Mouse (Mus musculus) forebrain, embryonic 11.5 days (tissue): Measurements from ENCODE around the gene Gm13278. TPM values are rescaled to one million over a fixed set of nuclear protein-coding genes. Genes with fewer than 3 reads are reported as not detected.
"Not testable (repeated sequence)": the region's sequence is repeated elsewhere in the genome, so short reads cannot be mapped to it uniquely, and the experiment has no call there.

Experiments used
- ATAC-seq: fragments of 200-750 bp; cut with Nextera tagmentation; replicated peaks from 2 replicates; pipeline ENCODE4 v1.8.0; 2017; ENCODE audit warnings: moderate TSS enrichment; ENCODE audit not compliant: low FRiP score
- DNase-seq: peaks from one replicate; pipeline ENCODE4 v3.0.0-alpha.2; 2017; ENCODE audit warnings: low spot score
- H3K27ac ChIP-seq: fragments of 300-500 bp; sonication (generic); 2 replicates; pipeline ENCODE4 v1.5.1; 2014; ENCODE audit warnings: low read depth, low read length
- H3K27me3 ChIP-seq: fragments of 300-500 bp; sonication (generic); 2 replicates; pipeline ENCODE4 v1.6.1; 2014; ENCODE audit warnings: mild to moderate bottlenecking, low read length, mixed read lengths; ENCODE audit not compliant: control insufficient read depth, insufficient read depth
- H3K36me3 ChIP-seq: fragments of 300-500 bp; sonication (generic); 2 replicates; pipeline ENCODE4 v1.6.1; 2014; ENCODE audit warnings: mild to moderate bottlenecking, low read length, moderate library complexity, mixed read lengths; ENCODE audit not compliant: control insufficient read depth, insufficient read depth
- H3K4me1 ChIP-seq: fragments of 300-500 bp; sonication (generic); replicated peaks from 2 replicates; pipeline ENCODE4 v1.6.1; 2014; ENCODE audit warnings: low read length, mixed read lengths; ENCODE audit not compliant: control insufficient read depth, insufficient read depth
- H3K4me2 ChIP-seq: fragments of 300-500 bp; sonication (generic); 2 replicates; pipeline ENCODE4 v1.6.1; 2014; ENCODE audit warnings: low read depth, mild to moderate bottlenecking, low read length, moderate library complexity, mixed read lengths; ENCODE audit not compliant: severe bottlenecking
- H3K4me3 ChIP-seq: fragments of 300-500 bp; sonication (generic); 2 replicates; pipeline ENCODE4 v1.5.1; 2014; ENCODE audit warnings: low read depth, low read length
- H3K9ac ChIP-seq: fragments of 300-500 bp; sonication (generic); 2 replicates; pipeline ENCODE4 v1.6.1; 2014; ENCODE audit warnings: low read length
- H3K9me3 ChIP-seq: fragments of 300-500 bp; sonication (generic); 2 replicates; pipeline ENCODE4 v1.6.1; 2016; ENCODE audit warnings: low read length, mixed read lengths; ENCODE audit not compliant: control insufficient read depth
- WGBS: fragments of 180-500 bp; shearing (Covaris S2); extraction: QIAGEN DNeasy Blood & Tissue Kit; methylation state at CpG from one replicate; pipeline ENCODE4 v1.1.7; 2014; 5-methylcytosine and 5-hydroxymethylcytosine counted together
- polyA plus RNA-seq: library from polyadenylated mRNA; unstranded; fragments of >200 nt; fragmentation: Nextera tagmentation; extraction: Ambion mirVana; gene quantifications from 2 replicates; pipeline ENCODE4 v1.2.1, GENCODE M21; 2014

Gene Gm13278
- polyA plus RNA-seq, 1 experiment from 2014 or later = not detected

DNA sequence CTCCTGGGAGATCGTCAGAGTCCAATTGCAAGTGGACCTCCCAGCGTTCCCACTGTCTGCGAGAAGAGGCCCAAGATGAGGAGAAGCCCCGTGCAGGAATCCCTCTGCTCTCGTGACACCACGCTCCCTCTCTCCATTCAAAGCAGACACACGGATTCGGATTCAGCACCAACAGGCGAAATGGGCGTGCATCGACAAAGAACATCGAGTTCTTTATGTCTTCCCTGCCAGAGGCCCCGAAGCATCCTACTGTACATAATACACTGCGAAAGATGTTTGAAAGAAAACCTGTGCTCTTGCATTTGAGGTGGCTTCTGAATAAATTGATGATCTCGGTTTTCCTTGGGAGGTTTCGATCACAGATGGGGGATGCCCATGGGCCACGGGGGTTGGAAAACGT lies 11.0 kb upstream of the Gm13278 start:
- not testable (repeated sequence) for DNase-seq, ATAC-seq, H3K36me3 ChIP-seq, H3K4me2 ChIP-seq, H3K4me3 ChIP-seq, H3K27ac ChIP-seq, H3K27me3 ChIP-seq, H3K9ac ChIP-seq, H3K4me1 ChIP-seq, H3K9me3 ChIP-seq
- WGBS = 48% methylated on average over 12 of the region's 18 CpGs

DNA sequence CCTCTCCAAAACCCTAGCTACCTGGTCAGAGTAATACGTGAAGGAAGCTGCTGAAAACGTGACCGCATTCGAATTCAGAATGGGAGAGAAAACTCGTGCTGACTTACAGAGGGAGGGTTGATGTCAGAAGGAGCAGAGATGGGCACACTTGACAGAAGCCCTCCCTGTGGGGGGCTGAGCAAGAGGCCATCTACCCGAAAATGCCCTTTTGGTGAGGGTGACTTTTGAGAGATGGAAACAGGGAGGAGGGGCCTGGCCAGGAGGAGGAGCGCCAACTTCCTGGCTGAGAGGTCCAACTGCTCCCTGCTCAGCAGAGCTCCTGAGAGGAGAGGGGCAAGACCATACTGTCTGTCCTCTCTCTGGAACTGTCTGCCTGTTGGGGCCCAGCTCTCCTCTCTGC lies 9.5 kb upstream of the Gm13278 start, which contains the start of gene Ifnz:
Gene Ifnz, plus strand, starts transcription at position 301 of the 400 bp plus-strand sequence.
- H3K4me2 ChIP-seq, H3K9me3 ChIP-seq, H3K36me3 ChIP-seq, ATAC-seq, H3K27ac ChIP-seq, DNase-seq, H3K4me3 ChIP-seq, H3K4me1 ChIP-seq, H3K27me3 ChIP-seq, H3K9ac ChIP-seq: not testable (repeated sequence)
- 29% methylated on average over 4 of the region's 7 CpGs for WGBS

DNA sequence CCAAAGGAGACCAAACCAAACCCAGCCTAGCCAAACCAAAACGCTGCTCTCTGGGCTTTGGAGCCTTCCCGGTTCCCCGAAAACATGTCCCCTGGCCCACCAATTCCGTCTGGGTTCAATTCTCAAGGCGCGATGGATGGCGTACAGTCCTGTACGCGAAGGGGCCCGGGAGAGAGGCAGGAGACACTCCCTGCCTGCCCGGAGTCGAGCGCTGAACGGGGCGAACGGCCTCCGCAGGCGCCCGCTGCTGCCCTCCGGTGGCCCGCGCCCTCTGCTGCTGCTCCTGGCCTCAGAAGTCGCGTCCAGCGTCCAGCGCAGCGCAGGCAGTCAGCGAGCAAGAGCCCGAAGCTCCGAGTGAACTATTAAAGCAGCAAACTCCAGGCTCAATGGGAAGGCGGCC lies 9.0 kb upstream of the Gm13278 start:
- not testable (repeated sequence) for H3K4me1 ChIP-seq, DNase-seq, H3K4me3 ChIP-seq, H3K27me3 ChIP-seq, ATAC-seq, H3K4me2 ChIP-seq, H3K27ac ChIP-seq, H3K9me3 ChIP-seq, H3K9ac ChIP-seq, H3K36me3 ChIP-seq
- WGBS = 0% methylated on average over 12 of the region's 31 CpGs

DNA sequence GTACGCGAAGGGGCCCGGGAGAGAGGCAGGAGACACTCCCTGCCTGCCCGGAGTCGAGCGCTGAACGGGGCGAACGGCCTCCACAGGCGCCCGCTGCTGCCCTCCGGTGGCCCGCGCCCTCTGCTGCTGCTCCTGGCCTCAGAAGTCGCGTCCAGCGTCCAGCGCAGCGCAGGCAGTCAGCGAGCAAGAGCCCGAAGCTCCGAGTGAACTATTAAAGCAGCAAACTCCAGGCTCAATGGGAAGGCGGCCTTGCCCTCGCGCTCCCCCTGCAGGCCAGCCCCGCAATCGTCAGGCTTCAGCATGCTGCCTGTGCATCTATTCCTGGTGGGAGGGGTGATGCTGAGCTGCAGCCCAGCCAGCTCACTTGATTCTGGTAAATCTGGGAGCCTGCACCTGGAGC lies 5.9 kb upstream of the Gm13278 start, which contains the start of gene Gm13276:
Gene Gm13276, plus strand, starts transcription at position 301 of the 400 bp plus-strand sequence.
- not testable (repeated sequence) for H3K9me3 ChIP-seq, H3K36me3 ChIP-seq, H3K4me2 ChIP-seq, H3K4me1 ChIP-seq, DNase-seq, H3K27me3 ChIP-seq, H3K9ac ChIP-seq, ATAC-seq, H3K4me3 ChIP-seq, H3K27ac ChIP-seq
- no CpG with 5 or more reads among the region's 27 CpGs for WGBS

DNA sequence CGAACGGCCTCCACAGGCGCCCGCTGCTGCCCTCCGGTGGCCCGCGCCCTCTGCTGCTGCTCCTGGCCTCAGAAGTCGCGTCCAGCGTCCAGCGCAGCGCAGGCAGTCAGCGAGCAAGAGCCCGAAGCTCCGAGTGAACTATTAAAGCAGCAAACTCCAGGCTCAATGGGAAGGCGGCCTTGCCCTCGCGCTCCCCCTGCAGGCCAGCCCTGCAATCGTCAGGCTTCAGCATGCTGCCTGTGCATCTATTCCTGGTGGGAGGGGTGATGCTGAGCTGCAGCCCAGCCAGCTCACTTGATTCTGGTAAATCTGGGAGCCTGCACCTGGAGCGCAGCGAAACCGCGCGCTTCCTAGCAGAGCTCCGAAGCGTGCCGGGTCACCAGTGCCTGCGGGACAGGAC lies 2.9 kb upstream of the Gm13278 start, which contains the start of gene Gm13277:
Gene Gm13277, plus strand, starts transcription at position 231 of the 400 bp plus-strand sequence.
- not testable (repeated sequence) for H3K27ac ChIP-seq, H3K9ac ChIP-seq, H3K4me3 ChIP-seq, H3K4me1 ChIP-seq, DNase-seq, H3K9me3 ChIP-seq, H3K36me3 ChIP-seq, H3K27me3 ChIP-seq, H3K4me2 ChIP-seq, ATAC-seq
- WGBS = 0% methylated on average over 1 of the region's 28 CpGs

DNA sequence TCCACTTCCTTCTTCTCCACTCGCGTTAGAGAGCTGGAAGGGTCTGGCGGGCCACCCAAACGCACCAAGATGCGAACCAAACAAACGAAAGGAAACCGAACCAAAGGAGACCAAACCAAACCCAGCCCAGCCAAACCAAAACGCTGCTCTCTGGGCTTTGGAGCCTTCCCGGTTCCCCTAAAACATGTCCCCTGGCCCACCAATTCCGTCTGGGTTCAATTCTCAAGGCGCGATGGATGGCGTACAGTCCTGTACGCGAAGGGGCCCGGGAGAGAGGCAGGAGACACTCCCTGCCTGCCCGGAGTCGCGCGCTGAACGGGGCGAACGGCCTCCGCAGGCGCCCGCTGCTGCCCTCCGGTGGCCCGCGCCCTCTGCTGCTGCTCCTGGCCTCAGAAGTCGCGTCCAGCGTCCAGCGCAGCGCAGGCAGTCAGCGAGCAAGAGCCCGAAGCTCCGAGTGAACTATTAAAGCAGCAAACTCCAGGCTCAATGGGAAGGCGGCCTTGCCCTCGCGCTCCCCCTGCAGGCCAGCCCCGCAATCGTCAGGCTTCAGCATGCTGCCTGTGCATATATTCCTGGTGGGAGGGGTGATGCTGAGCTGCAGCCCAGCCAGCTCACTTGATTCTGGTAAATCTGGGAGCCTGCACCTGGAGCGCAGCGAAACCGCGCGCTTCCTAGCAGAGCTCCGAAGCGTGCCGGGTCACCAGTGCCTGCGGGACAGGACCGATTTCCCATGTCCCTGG lies 2.8 kb downstream of the Gm13278 start, which contains the start of gene Gm13275:
Gene Gm13275, plus strand, starts transcription at position 552 of the 740 bp plus-strand sequence.
- not testable (repeated sequence) for H3K9ac ChIP-seq, H3K9me3 ChIP-seq, ATAC-seq, H3K27me3 ChIP-seq, H3K36me3 ChIP-seq, H3K4me2 ChIP-seq, DNase-seq, H3K4me3 ChIP-seq, H3K4me1 ChIP-seq, H3K27ac ChIP-seq
- WGBS = 0% methylated on average over 7 of the region's 52 CpGs

DNA sequence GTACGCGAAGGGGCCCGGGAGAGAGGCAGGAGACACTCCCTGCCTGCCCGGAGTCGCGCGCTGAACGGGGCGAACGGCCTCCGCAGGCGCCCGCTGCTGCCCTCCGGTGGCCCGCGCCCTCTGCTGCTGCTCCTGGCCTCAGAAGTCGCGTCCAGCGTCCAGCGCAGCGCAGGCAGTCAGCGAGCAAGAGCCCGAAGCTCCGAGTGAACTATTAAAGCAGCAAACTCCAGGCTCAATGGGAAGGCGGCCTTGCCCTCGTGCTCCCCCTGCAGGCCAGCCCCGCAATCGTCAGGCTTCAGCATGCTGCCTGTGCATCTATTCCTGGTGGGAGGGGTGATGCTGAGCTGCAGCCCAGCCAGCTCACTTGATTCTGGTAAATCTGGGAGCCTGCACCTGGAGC lies 5.7 kb downstream of the Gm13278 start, which contains the start of gene Gm13279:
Gene Gm13279, plus strand, starts transcription at position 301 of the 400 bp plus-strand sequence.
- no CpG with 5 or more reads among the region's 28 CpGs for WGBS
- H3K4me2 ChIP-seq, H3K9ac ChIP-seq, ATAC-seq, H3K27ac ChIP-seq, H3K4me1 ChIP-seq, H3K4me3 ChIP-seq, H3K36me3 ChIP-seq, H3K9me3 ChIP-seq, DNase-seq, H3K27me3 ChIP-seq: not testable (repeated sequence)

DNA sequence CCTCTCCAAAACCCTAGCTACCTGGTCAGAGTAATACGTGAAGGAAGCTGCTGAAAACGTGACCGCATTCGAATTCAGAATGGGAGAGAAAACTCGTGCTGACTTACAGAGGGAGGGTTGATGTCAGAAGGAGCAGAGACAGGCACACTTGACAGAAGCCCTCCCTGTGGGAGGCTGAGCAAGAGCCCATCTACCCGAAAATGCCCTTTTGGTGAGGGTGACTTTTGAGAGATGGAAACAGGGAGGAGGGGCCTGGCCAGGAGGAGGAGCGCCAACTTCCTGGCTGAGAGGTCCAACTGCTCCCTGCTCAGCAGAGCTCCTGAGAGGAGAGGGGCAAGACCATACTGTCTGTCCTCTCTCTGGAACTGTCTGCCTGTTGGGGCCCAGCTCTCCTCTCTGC lies 8.0 kb downstream of the Gm13278 start, which contains the start of gene Gm13285:
Gene Gm13285, plus strand, starts transcription at position 301 of the 400 bp plus-strand sequence.
- not testable (repeated sequence) for DNase-seq, H3K27me3 ChIP-seq, ATAC-seq, H3K36me3 ChIP-seq, H3K9me3 ChIP-seq, H3K27ac ChIP-seq, H3K9ac ChIP-seq, H3K4me3 ChIP-seq, H3K4me1 ChIP-seq, H3K4me2 ChIP-seq
- 0% methylated on average over 3 of the region's 7 CpGs for WGBS

DNA sequence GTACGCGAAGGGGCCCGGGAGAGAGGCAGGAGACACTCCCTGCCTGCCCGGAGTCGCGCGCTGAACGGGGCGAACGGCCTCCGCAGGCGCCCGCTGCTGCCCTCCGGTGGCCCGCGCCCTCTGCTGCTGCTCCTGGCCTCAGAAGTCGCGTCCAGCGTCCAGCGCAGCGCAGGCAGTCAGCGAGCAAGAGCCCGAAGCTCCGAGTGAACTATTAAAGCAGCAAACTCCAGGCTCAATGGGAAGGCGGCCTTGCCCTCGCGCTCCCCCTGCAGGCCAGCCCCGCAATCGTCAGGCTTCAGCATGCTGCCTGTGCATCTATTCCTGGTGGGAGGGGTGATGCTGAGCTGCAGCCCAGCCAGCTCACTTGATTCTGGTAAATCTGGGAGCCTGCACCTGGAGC lies 11.6 kb downstream of the Gm13278 start, which contains the start of gene Gm13287:
Gene Gm13287, plus strand, starts transcription at position 301 of the 400 bp plus-strand sequence.
- H3K27me3 ChIP-seq, H3K9ac ChIP-seq, H3K4me3 ChIP-seq, DNase-seq, H3K4me2 ChIP-seq, H3K36me3 ChIP-seq, H3K27ac ChIP-seq, H3K4me1 ChIP-seq, H3K9me3 ChIP-seq, ATAC-seq: not testable (repeated sequence)
- WGBS = no CpG with 5 or more reads among the region's 29 CpGs
